Mouse (Mus musculus): ENCODE results near the gene Spon1. TPM values are rescaled to one million over a fixed set of nuclear protein-coding genes. Genes with fewer than 3 reads are reported as not detected.

Gene Spon1
- total RNA-seq, 4 experiments from 2014 or later: 1.0 to 4.8 (median 2.0) TPM

GRCm38 (mm10) chr7:113839431-113839830, 73.6 kb downstream of the Spon1 start:
- no peak for DNase-seq (ENCODE audit: low spot score in 2 of 2)

- DNase-seq (ENCODE audit: low spot score in 2 of 2): no peak
These were observed 75.7 kb downstream of the Spon1 start for GRCm38 (mm10) chr7:113841521-113841920.

GRCm38 (mm10) chr7:113843150-113843549, 77.4 kb downstream of the Spon1 start:
- no peak for DNase-seq (ENCODE audit: low spot score in 2 of 2)

GRCm38 (mm10) chr7:113845191-113845590, 79.4 kb downstream of the Spon1 start:
- no peak for DNase-seq (ENCODE audit: low spot score in 2 of 2)

- no peak for DNase-seq (ENCODE audit: low spot score in 2 of 2)
These were observed 80.8 kb downstream of the Spon1 start for GRCm38 (mm10) chr7:113846553-113846952.

GRCm38 (mm10) chr7:113847041-113847819, 81.4 kb downstream of the Spon1 start:
- no peak for DNase-seq (ENCODE audit: low spot score in 2 of 2)

- DNase-seq (ENCODE audit: low spot score in 2 of 2): no peak
These were observed 84.6 kb downstream of the Spon1 start for GRCm38 (mm10) chr7:113850389-113850788.

- DNase-seq (ENCODE audit: low spot score in 2 of 2): no peak
These were observed 89.6 kb downstream of the Spon1 start for GRCm38 (mm10) chr7:113855396-113855795.

- no peak for DNase-seq (ENCODE audit: low spot score in 2 of 2)
These were observed 90.3 kb downstream of the Spon1 start for GRCm38 (mm10) chr7:113856067-113856466.

GRCm38 (mm10) chr7:113859480-113859881, 93.7 kb downstream of the Spon1 start:
- no peak for DNase-seq (ENCODE audit: low spot score in 2 of 2)

- DNase-seq (ENCODE audit: low spot score in 2 of 2): no peak
These were observed 96.2 kb downstream of the Spon1 start for GRCm38 (mm10) chr7:113861964-113862363.

- DNase-seq (ENCODE audit: low spot score in 2 of 2): peak in 1 of 2 experiments; percentile 16
These were observed 107.0 kb downstream of the Spon1 start for GRCm38 (mm10) chr7:113872846-113873245.

- no peak for DNase-seq (ENCODE audit: low spot score in 2 of 2)
These were observed 111.7 kb downstream of the Spon1 start for GRCm38 (mm10) chr7:113877451-113877850.

- no peak for DNase-seq (ENCODE audit: low spot score in 2 of 2)
These were observed 112.1 kb downstream of the Spon1 start for GRCm38 (mm10) chr7:113877926-113878325.

GRCm38 (mm10) chr7:113879085-113879501, 113.3 kb downstream of the Spon1 start:
- no peak for DNase-seq (ENCODE audit: low spot score in 2 of 2)

GRCm38 (mm10) chr7:113880021-113880420, 114.2 kb downstream of the Spon1 start:
- no peak for DNase-seq (ENCODE audit: low spot score in 2 of 2)

GRCm38 (mm10) chr7:113890782-113891181, 125.0 kb downstream of the Spon1 start:
- DNase-seq (ENCODE audit: low spot score in 2 of 2): no peak

GRCm38 (mm10) chr7:113891491-113891890, 125.7 kb downstream of the Spon1 start:
- no peak for DNase-seq (ENCODE audit: low spot score in 2 of 2)

- no peak for DNase-seq (ENCODE audit: low spot score in 2 of 2)
These were observed 128.3 kb downstream of the Spon1 start for GRCm38 (mm10) chr7:113893944-113894662.

- no peak for DNase-seq (ENCODE audit: low spot score in 2 of 2)
These were observed 129.5 kb downstream of the Spon1 start for GRCm38 (mm10) chr7:113895266-113895665.

- DNase-seq (ENCODE audit: low spot score in 2 of 2): no peak
These were observed 132.6 kb downstream of the Spon1 start for GRCm38 (mm10) chr7:113898388-113898787.

GRCm38 (mm10) chr7:113901511-113901910, 135.7 kb downstream of the Spon1 start:
- no peak for DNase-seq (ENCODE audit: low spot score in 2 of 2)
